Mouse (Mus musculus) stomach, embryonic 16.5 days (tissue): ENCODE data around the gene Gsg1l. TPM values are rescaled to one million over a fixed set of nuclear protein-coding genes. Genes with fewer than 3 reads are reported as not detected.

Experiments used
- ATAC-seq: fragments of 200-750 bp; cut with Nextera tagmentation; 2 replicates; pipeline ENCODE4 v1.8.0; 2017; ENCODE audit warnings: moderate number of reproducible peaks, moderate TSS enrichment; ENCODE audit not compliant: insufficient read depth, low FRiP score
- H3K27ac ChIP-seq: fragments of 300-500 bp; sonication (generic); 2 replicates; pipeline ENCODE4 v1.5.1; 2014; ENCODE audit warnings: low read length
- H3K27me3 ChIP-seq: fragments of 300-500 bp; sonication (generic); 2 replicates; pipeline ENCODE4 v1.6.1; 2014; ENCODE audit warnings: low read length, control low read depth, mixed read lengths; ENCODE audit not compliant: control insufficient read depth, insufficient read depth
- H3K36me3 ChIP-seq: fragments of 300-500 bp; sonication (generic); 2 replicates; pipeline ENCODE4 v1.6.1; 2014; ENCODE audit warnings: low read length; ENCODE audit not compliant: control insufficient read depth, insufficient read depth
- H3K4me1 ChIP-seq: fragments of 300-500 bp; sonication (generic); 2 replicates; pipeline ENCODE4 v1.6.1; 2014; ENCODE audit warnings: low read length, control low read depth, mixed read lengths; ENCODE audit not compliant: control insufficient read depth, insufficient read depth
- H3K4me2 ChIP-seq: fragments of 300-500 bp; sonication (generic); 2 replicates; pipeline ENCODE4 v1.6.1; 2014; ENCODE audit warnings: low read depth, low read length, mixed read lengths
- H3K4me3 ChIP-seq: fragments of 300-500 bp; sonication (generic); replicated peaks from 2 replicates; pipeline ENCODE4 v1.5.1; 2014; ENCODE audit warnings: mild to moderate bottlenecking, low read length
- H3K9ac ChIP-seq: fragments of 300-500 bp; sonication (generic); 2 replicates; pipeline ENCODE4 v1.6.1; 2014; ENCODE audit warnings: low read length
- H3K9me3 ChIP-seq: fragments of 300-500 bp; sonication (generic); replicated peaks from 2 replicates; pipeline ENCODE4 v1.6.1; 2016; ENCODE audit warnings: low read length, control low read depth; ENCODE audit not compliant: control insufficient read depth
- WGBS: fragments of 180-500 bp; shearing (Covaris S2); extraction: QIAGEN DNeasy Blood & Tissue Kit; methylation state at CpG from one replicate; pipeline ENCODE4 v1.1.7; 2014; 5-methylcytosine and 5-hydroxymethylcytosine counted together
- polyA plus RNA-seq: library from polyadenylated mRNA; unstranded; fragments of >200 nt; fragmentation: Nextera tagmentation; extraction: Ambion mirVana; gene quantifications from 2 replicates; pipeline ENCODE4 v1.2.1, GENCODE M21; 2015

Gene Gsg1l
- polyA plus RNA-seq, 1 experiment from 2014 or later, result 0.77 TPM

DNA sequence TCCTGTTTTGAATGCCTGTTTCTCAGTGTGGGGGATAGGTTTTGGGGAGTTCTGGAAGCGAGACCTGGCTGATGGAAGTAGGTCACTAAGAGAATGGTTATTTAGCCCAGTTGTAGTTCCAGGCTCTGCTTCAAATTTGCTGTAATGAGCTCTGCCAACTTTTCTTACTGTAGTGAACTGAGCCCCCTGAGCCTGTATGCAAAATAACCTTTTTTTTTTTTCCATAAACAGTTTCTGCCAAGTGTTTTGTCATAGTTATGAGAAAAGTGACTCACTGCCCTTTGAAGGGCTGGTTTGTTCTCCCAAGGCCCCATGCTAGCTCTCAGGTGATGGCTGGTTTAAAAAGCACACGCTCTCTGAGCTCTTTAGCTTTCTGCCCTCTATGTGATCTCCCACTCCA lies 248.7 kb downstream of the Gsg1l start:
- Histone ChIP-seq H3K27me3 (no peaks in the 10 kb centered on the region), H3K9me3 (no peaks in the 10 kb centered on the region), H3K9ac (no peak overlapping the region), H3K36me3 (no peaks in the 10 kb centered on the region), H3K27ac (no peak overlapping the region), H3K4me3 (no peak overlapping the region), H3K4me1 (peaks cover 3% of the 10 kb centered on the region; the same call in 1 of the 2 replicates), H3K4me2 (no peak overlapping the region)
- no peak for ATAC-seq
- 83% methylated on average over 2 of the region's 2 CpGs for WGBS

DNA sequence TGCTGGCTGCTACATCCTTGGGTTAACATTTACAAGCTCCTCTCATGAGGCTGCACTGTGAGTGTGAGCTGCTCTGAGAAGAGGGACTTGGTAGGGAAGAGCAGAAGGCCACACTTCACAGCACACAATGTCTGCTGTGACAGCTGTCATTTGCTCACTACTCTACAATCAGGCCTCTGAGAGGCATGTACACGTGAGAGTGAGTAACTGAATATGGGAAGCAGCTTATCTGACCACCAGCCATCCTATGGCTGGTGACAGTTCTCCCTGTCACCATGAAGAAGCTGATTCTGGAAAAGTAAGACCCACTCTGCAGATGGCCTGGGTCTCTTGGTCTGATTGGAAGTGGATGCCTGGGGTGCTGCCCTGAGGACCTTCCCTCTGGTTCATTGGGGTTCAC lies 249.4 kb downstream of the Gsg1l start:
- Histone ChIP-seq H3K9me3 (no peaks in the 10 kb centered on the region), H3K9ac (no peak overlapping the region), H3K4me1 (peaks cover 10% of the 10 kb centered on the region), H3K4me3 (no peak overlapping the region), H3K4me2 (no peak overlapping the region), H3K27ac (no peak overlapping the region), H3K36me3 (no peaks in the 10 kb centered on the region), H3K27me3 (no peaks in the 10 kb centered on the region)
- 50% methylated on average over 1 of the region's 1 CpGs for WGBS
- ATAC-seq, result no peak

DNA sequence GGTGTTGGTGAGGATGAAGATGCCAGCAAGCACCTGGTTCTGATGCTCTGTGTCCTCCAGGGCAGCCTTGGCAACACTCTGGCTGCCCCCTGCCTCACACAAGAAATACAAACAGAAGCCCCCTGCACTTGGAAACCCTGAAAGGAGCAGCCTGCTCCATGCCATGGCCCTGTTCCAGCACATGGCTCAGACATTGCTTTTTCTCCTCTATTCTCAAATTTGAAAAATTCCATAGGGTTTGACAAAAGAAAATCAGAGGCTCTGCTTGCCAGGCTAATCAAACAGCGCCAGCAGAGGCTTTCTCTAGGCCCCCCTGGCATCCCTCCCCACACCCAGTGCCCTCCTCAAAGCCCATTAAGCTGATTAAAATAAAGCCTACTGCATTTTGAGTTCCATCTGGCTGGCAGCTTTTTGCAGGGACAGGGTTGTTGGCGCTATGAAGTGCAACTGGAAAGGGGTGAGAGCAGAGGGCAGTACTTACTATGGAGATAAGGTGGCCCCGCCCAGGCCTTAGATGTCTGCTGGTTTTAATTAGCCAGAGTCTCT lies 253.0 kb downstream of the Gsg1l start:
- H3K27me3 ChIP-seq, result no peaks in the 10 kb centered on the region
- 55% methylated on average over 3 of the region's 3 CpGs for WGBS

DNA sequence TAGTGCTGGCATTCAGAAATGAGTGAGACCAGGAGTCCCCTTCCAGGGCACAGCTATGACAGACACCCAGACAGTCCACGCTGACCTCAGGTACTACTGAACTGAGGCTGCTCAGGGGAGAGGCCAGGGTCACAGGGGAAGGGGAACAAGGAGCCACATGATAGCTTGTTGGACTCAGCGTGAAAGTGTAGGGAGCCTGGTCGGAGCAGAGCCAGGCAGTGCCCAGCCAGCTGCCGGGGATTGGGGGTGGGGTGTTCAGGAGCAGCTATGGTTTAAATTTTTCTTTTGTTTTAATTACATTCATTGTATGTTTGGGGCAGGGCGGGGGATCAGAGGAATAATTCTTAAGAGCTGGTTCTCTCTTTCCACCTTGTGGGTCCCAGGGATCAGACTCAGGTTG lies 253.7 kb downstream of the Gsg1l start:
- 68% methylated on average over 5 of the region's 5 CpGs for WGBS
- no peaks in the 10 kb centered on the region for H3K36me3 ChIP-seq
- H3K4me3 ChIP-seq, result no peak overlapping the region
- H3K27me3 ChIP-seq, result no peaks in the 10 kb centered on the region
- peaks cover 18% of the 10 kb centered on the region for H3K4me1 ChIP-seq
- H3K9me3 ChIP-seq, result no peaks in the 10 kb centered on the region
- no peak overlapping the region for H3K9ac ChIP-seq
- H3K4me2 ChIP-seq, result no peak overlapping the region
- H3K27ac ChIP-seq, result no peak overlapping the region
- no peak for ATAC-seq

More for the DNA sequence above, 253.0 kb downstream of the Gsg1l start:
- Histone ChIP-seq H3K9ac (no peak overlapping the region), H3K36me3 (no peaks in the 10 kb centered on the region), H3K4me1 (peaks cover 18% of the 10 kb centered on the region), H3K9me3 (no peaks in the 10 kb centered on the region), H3K27ac (no peak overlapping the region), H3K4me2 (no peak overlapping the region), H3K4me3 (no peak overlapping the region)
- no peak; the same call in 1 of the 2 replicates for ATAC-seq

Other genes starting within 250 kb of the Gsg1l start
- gene Xpo6, start 118.1 kb upstream of the Gsg1l start, polyA plus RNA-seq, result 35.4 and 36.9 TPM in 2 replicates
- 8.1 and 9.7 TPM in 2 replicates for gene Sbk1, start 190.2 kb upstream of the Gsg1l start, polyA plus RNA-seq